Mouse (Mus musculus): Measurements from ENCODE around the gene Eno2. TPM values are rescaled to one million over a fixed set of nuclear protein-coding genes. Genes with fewer than 3 reads are reported as not detected.
"Not testable (repeated sequence)": the region's sequence is repeated elsewhere in the genome, so short reads cannot be mapped to it uniquely, and the experiment has no call there.

Eno2 gene
- polyA plus RNA-seq, 1 experiment from 2014 or later: 67.2 TPM

DNA sequence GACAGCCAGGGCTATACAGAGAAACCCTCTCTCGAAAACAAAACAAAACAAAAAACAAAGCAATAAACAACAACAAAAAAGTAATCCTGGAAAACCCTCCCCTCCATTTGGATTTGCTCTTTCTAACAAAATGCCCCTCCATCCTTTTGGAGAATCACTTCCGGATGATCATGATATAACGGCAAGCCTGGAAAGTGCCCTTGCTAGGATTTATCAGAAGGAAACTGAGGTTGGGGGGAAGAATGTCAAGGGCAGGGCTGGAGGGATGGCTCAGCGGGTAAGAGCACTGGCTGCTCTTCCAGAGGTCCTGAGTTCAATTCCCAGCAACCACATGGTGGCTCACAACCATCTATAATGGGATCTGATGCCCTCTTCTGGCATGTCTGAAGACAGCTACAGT is 34.2 kb upstream of the Eno2 start:
- not testable (repeated sequence) for H3K4me3 ChIP-seq; ATAC-seq (ENCODE audit: low read depth); H3K9ac ChIP-seq; H3K9me3 ChIP-seq; H3K27ac ChIP-seq (replicated peaks); H3K36me3 ChIP-seq; H3K4me2 ChIP-seq; H3K27me3 ChIP-seq
- H3K4me1 ChIP-seq (replicated peaks): peaks cover 23% of the 10 kb centered on the region
- WGBS: 95% methylated on average over 4 of the region's 4 CpGs

DNA sequence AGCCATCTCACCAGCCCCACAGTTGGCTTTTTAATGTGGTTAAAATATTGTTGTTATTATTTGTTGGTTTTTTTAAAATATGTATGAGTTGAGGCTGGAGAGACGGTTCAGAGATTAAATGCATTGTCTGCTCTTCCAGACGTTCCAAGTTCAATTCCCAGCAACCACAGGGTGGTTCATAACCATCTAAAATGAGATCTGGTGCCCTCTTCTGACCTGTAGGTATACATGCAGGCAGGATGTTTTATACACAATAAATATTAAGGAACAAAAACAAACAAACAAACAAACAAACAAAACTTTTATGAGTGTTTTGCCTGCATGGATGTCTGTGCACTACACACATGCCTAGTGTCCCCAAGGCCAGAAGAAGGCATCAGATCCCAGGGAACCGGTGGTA is 33.6 kb upstream of the Eno2 start:
- H3K9me3 ChIP-seq: no peaks in the 10 kb centered on the region

DNA sequence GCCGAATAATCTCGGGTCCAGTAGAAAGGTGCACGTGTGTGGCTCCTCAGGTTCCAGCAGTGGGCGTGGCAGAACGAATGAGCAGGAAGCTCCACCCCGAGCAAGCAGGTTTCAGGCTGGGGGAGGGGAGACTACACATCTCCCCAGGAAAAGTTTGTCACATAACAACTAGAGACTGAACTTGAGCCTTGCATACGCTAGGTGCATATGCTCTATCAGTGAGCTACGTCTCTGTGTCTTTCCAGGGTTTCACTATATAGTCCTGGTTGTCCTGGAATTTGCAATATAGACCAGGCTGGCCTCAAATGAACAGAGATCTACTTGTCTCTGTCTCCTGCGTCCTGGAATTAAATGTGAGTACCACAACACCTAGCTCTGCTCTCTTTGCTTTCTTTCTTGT is 32.9 kb upstream of the Eno2 start:
- 19% methylated on average over 6 of the region's 9 CpGs for WGBS
- not testable (repeated sequence) for H3K36me3 ChIP-seq, H3K9me3 ChIP-seq

More for the DNA sequence above, 33.6 kb upstream of the Eno2 start:
- Histone ChIP-seq H3K4me3 (no peak overlapping the region), H3K36me3 (no peaks in the 10 kb centered on the region), H3K27ac (replicated peaks) (no peak overlapping the region), H3K27me3 (no peaks in the 10 kb centered on the region), H3K4me2 (no peak overlapping the region), H3K4me1 (replicated peaks) (peaks cover 17% of the 10 kb centered on the region), H3K9ac (no peak overlapping the region)
- ATAC-seq (ENCODE audit: low read depth): no peak
- 75% methylated on average over 3 of the region's 3 CpGs for WGBS

DNA sequence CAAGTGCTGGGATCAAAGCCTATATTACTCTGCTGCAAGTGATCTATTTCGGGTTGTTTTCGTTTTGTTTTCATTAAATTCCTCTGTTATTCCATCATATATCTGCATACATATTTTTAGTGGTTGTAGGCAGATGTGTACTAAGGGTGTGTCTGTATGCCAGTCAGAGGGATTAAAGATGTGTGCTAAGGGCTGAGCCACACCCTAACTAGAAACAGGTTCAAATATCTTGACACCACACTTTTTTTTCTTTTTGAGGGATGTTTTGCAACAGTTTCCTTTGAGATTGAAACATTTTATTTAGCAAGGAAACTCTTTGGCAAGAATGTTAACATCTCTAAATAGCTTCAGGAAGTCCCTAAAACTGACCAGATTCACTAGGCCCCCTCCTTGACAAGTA is 26.7 kb upstream of the Eno2 start:
- H3K4me3 ChIP-seq: no peak overlapping the region
- no peak overlapping the region for H3K9ac ChIP-seq
- no peaks in the 10 kb centered on the region for H3K36me3 ChIP-seq
- no peaks in the 10 kb centered on the region for H3K4me1 ChIP-seq (replicated peaks)
- no peaks in the 10 kb centered on the region for H3K27me3 ChIP-seq
- H3K4me2 ChIP-seq: no peak overlapping the region
- no peaks in the 10 kb centered on the region for H3K9me3 ChIP-seq
- H3K27ac ChIP-seq (replicated peaks): no peak overlapping the region
- WGBS: 85% methylated on average over 2 of the region's 2 CpGs
- no peak for ATAC-seq (ENCODE audit: low read depth)

More for the DNA sequence above, 32.9 kb upstream of the Eno2 start:
- not testable (repeated sequence) for H3K27me3 ChIP-seq; H3K4me3 ChIP-seq; H3K27ac ChIP-seq (replicated peaks); H3K9ac ChIP-seq; ATAC-seq (ENCODE audit: low read depth)
- Histone ChIP-seq H3K4me2 (0 out of 2 replicates have a peak overlapping the region, but pooled peaks have one; percentile 20), H3K4me1 (replicated peaks) (peaks cover 16% of the 10 kb centered on the region; the same call in 1 of the 2 replicates)

DNA sequence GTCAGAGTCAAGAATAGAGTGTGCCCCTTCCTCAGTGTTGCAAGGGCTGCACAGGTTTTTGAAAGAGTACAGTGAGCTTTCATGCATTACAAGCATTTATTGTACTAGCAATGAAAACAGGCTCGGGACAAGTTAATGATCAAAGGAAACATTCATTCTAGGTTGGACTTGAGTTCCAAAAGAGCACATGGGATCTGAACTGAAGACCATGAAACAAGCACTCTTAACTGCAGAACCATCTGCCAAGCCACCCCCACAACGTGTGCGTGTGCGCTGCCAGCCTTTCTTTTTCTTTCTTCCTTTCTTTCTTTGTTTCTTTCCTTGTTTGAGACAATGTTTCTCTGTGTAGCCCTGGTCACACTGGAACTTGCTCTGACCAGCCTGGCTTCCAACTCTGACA is 26.3 kb upstream of the Eno2 start:
- no peak overlapping the region for H3K9ac ChIP-seq
- no peaks in the 10 kb centered on the region for H3K4me1 ChIP-seq (replicated peaks)
- ATAC-seq (ENCODE audit: low read depth): no peak
- H3K4me2 ChIP-seq: no peak overlapping the region
- 64% methylated on average over 4 of the region's 4 CpGs for WGBS
- no peaks in the 10 kb centered on the region for H3K27me3 ChIP-seq
- no peaks in the 10 kb centered on the region for H3K9me3 ChIP-seq
- H3K36me3 ChIP-seq: no peaks in the 10 kb centered on the region
- H3K27ac ChIP-seq (replicated peaks): no peak overlapping the region
- H3K4me3 ChIP-seq: no peak overlapping the region

DNA sequence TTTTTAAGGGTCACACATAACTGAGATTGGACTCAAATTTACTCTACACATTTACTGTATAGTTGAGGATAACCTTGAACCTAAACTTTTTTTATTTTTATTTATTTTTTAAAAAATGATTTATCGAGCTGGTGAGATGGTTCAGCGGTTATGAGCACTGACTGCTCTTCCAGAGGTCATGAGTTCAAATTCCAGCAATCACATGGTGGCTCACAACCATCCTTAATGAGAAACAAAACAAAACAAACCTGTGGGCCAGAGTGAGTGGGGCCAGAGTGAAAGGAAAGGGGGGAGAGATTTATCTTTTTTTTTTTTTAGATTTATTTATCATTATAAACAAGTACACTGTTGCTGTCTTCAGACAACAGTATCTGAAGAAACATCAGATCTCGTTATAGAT is 22.4 kb upstream of the Eno2 start:
- Histone ChIP-seq H3K4me3 (no peak overlapping the region), H3K36me3 (no peaks in the 10 kb centered on the region), H3K27ac (replicated peaks) (no peak overlapping the region), H3K4me2 (no peak overlapping the region), H3K27me3 (no peaks in the 10 kb centered on the region), H3K4me1 (replicated peaks) (no peaks in the 10 kb centered on the region), H3K9me3 (no peaks in the 10 kb centered on the region), H3K9ac (no peak overlapping the region)
- no peak for ATAC-seq (ENCODE audit: low read depth)
- 79% methylated on average over 3 of the region's 3 CpGs for WGBS

DNA sequence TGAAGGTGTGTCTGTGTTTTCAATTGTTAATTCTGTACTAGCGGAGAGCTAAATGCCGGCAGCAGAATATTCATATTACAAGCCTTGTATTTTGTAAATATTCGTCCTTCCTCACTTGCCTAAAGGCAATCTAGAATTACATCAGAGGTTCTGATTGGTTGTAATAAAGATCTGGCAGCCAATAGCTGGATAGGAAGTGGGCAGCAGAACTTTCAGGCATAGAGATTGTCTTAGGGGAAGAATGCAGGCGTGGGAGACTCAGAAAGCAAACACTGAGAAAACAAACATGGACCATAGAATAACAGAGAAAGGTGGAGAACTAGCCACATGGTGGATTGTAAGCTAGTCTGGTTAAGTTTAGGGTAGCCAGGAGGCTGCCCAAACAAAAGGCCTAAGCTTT is 20.6 kb upstream of the Eno2 start:
- Histone ChIP-seq H3K4me1 (replicated peaks) (no peaks in the 10 kb centered on the region), H3K9ac (no peak overlapping the region), H3K9me3 (no peaks in the 10 kb centered on the region), H3K4me2 (no peak overlapping the region), H3K27me3 (no peaks in the 10 kb centered on the region), H3K27ac (replicated peaks) (no peak overlapping the region), H3K4me3 (no peak overlapping the region), H3K36me3 (no peaks in the 10 kb centered on the region)
- no peak for ATAC-seq (ENCODE audit: low read depth)
- 78% methylated on average over 4 of the region's 4 CpGs for WGBS

DNA sequence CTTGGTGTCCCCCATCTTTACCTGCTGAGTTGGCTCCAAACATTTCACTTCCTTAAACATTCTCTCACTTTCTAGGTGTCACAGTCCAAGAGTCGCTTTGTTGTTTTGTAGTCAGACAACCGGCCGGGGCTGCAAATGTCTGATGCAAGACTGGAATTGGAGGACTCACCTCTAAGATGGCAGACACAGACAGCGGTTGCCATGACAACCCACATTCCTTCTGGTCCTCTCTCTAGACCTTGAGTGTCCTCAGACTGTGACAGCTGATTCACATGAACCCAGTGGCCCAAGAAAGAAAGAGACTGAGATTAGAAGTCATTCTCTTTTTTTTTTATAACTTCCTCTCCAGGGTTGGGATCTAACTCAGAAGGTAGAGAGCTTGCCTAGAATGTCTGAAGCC is 20.0 kb upstream of the Eno2 start:
- no peaks in the 10 kb centered on the region for H3K9me3 ChIP-seq
- H3K27ac ChIP-seq (replicated peaks): no peak overlapping the region
- H3K9ac ChIP-seq: no peak overlapping the region
- ATAC-seq (ENCODE audit: low read depth): no peak
- no peak overlapping the region for H3K4me2 ChIP-seq
- no peaks in the 10 kb centered on the region for H3K36me3 ChIP-seq
- 85% methylated on average over 4 of the region's 4 CpGs for WGBS
- no peaks in the 10 kb centered on the region for H3K27me3 ChIP-seq
- H3K4me3 ChIP-seq: no peak overlapping the region
- H3K4me1 ChIP-seq (replicated peaks): no peaks in the 10 kb centered on the region

DNA sequence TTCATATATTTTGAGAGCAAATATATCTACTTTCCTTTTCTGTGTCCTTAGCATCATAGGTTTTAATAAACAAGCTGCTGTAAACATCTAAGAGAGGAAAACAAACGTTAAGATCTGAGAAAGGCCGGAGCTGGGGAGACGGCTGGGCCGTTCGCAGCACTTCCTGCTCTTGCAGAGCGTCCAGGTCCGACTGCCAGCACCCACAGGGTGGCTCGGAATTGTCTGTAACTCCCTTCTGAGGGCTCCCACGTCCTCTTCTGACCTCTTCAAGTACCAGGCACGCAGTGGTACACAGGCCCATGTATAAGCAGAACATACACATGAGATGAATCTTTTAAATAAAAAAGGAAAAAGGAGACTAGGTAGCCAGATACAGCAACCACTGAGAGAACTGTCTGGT is 18.2 kb upstream of the Eno2 start:
- Histone ChIP-seq H3K4me1 (replicated peaks) (no peaks in the 10 kb centered on the region; the same call in 1 of the 2 replicates), H3K27ac (replicated peaks) (no peak overlapping the region), H3K9me3 (no peaks in the 10 kb centered on the region), H3K9ac (no peak overlapping the region), H3K4me2 (no peak overlapping the region), H3K4me3 (no peak overlapping the region), H3K36me3 (no peaks in the 10 kb centered on the region), H3K27me3 (no peaks in the 10 kb centered on the region)
- 81% methylated on average over 10 of the region's 10 CpGs for WGBS
- no peak for ATAC-seq (ENCODE audit: low read depth)

DNA sequence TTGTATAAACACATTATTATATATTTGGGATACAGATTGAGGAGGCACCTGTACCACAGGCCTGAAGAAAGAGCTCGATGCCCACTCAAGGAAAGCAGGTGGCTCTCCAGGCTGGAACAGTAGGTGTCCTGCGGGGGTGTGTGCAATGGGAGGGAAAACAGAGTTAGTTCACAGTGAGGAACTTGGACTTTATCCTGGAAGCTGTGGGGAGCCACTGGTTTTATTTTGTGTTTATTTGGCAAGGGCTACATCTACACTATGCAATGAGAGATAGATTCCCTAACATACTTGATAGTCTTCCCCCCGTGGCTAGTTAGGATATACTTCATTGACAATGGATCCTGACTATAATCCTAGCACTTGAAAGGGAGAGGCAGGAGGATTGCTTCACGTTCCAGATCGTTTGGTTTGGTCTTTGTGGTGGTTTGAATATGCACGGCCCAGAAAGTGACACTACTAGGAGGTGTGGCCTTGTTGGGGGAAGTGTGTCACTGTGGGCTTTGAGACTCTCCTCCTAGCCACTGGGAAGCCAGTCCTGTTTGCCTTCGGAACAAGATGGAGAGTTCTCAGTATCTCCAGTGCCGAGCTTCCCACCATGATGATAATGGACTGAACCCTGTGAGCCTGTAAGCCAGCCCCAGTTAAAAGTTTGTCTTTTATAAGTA is 17.4 kb upstream of the Eno2 start:
- 58% methylated on average over 8 of the region's 8 CpGs for WGBS
- Histone ChIP-seq H3K36me3 (no peaks in the 10 kb centered on the region), H3K27me3 (no peaks in the 10 kb centered on the region), H3K27ac (replicated peaks) (no peak overlapping the region), H3K4me2 (no peak overlapping the region), H3K9ac (no peak overlapping the region), H3K4me3 (no peak overlapping the region), H3K9me3 (no peaks in the 10 kb centered on the region), H3K4me1 (replicated peaks) (no peaks in the 10 kb centered on the region; the same call in 1 of the 2 replicates)
- no peak for ATAC-seq (ENCODE audit: low read depth)

DNA sequence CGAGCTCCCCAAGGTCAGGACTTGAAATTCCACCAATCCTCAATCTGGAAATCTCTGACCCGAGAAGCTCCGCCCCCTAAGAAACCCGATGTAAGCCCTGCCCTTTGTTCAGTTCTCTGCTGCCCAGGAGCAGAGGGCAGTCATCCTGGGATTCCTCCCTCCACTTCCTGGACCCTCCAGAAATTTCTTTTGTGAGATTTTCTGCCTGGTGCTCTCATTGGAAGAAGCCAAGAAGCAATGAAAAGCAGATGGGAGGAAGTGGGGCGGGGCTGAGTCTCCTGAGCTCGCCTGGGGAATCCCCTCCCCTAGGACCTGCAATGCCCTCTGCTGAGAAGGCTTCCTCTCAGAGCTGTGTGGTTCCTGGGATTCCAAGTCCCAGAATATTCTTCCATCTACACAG is 13.0 kb upstream of the Eno2 start:
- Histone ChIP-seq H3K27me3 (peaks cover 11% of the 10 kb centered on the region; the same call in 1 of the 2 replicates), H3K4me2 (0 out of 2 replicates have a peak overlapping the region, but pooled peaks have one; percentile 13), H3K9ac (no peak overlapping the region), H3K36me3 (no peaks in the 10 kb centered on the region), H3K4me3 (no peak overlapping the region; the same call in 1 of the 2 replicates), H3K9me3 (no peaks in the 10 kb centered on the region), H3K4me1 (replicated peaks) (peaks cover 17% of the 10 kb centered on the region), H3K27ac (replicated peaks) (no peak overlapping the region)
- 24% methylated on average over 6 of the region's 6 CpGs for WGBS
- no peak for ATAC-seq (ENCODE audit: low read depth)

DNA sequence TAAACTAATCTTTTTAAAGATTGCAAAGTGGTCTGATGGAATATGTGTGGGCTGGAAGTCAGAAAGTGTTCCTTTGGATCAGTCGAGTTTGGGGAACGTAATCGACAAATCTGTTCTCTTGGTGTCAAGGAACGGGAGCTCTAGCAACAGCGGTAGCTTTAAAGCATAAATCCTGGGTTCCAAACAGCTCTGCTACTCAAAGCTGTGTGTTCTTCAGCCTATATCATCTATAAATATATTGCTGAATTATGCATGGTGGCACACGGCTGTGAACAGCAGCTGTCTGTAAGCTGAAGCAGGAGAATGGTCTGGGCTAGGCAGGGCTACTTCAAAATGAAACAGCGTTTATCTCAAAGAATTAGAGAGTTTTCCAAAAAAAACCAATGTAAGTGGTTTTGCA is 11.4 kb upstream of the Eno2 start:
- no peak overlapping the region for H3K4me3 ChIP-seq
- no peaks in the 10 kb centered on the region for H3K36me3 ChIP-seq
- no peak overlapping the region for H3K27ac ChIP-seq (replicated peaks)
- no peak overlapping the region for H3K9ac ChIP-seq
- H3K9me3 ChIP-seq: no peaks in the 10 kb centered on the region
- H3K27me3 ChIP-seq: peaks cover 11% of the 10 kb centered on the region; the same call in 1 of the 2 replicates
- H3K4me2 ChIP-seq: no peak overlapping the region
- 88% methylated on average over 7 of the region's 7 CpGs for WGBS
- peaks cover 17% of the 10 kb centered on the region for H3K4me1 ChIP-seq (replicated peaks)
- ATAC-seq (ENCODE audit: low read depth): no peak

DNA sequence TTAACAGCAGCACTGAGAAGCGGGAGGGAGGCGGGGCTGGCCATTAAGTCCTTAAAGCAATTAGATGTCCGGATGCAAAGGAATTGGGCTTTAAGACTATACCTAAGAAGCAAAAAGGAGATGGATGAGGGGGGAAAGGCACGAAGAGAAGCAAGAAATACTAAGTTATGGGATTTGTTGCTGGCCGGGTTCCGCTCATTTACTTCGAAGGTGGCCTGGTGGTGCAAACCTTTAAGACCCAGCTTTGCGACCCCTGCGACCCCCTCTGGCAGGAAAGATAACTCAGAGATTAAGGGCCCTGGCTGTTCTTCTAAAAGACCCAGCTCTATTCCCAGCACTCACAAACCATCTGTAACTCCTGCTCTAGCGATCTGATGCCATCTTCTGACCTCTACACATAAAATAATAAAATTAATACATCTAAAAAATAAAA is 10.5 kb upstream of the Eno2 start:
- ATAC-seq (ENCODE audit: low read depth): peak; percentile 36; the same call in 1 of the 2 replicates
- WGBS: 3% methylated on average over 10 of the region's 10 CpGs

More for the DNA sequence above, 10.5 kb upstream of the Eno2 start:
- Histone ChIP-seq H3K4me1 (replicated peaks) (peaks cover 17% of the 10 kb centered on the region), H3K4me2 (peak overlapping the region; percentile 60), H3K4me3 (peak overlapping the region; percentile 35), H3K36me3 (no peaks in the 10 kb centered on the region), H3K9ac (peak overlapping the region; percentile 51), H3K27me3 (peaks cover 11% of the 10 kb centered on the region; the same call in 1 of the 2 replicates), H3K9me3 (no peaks in the 10 kb centered on the region), H3K27ac (replicated peaks) (no peak overlapping the region)

Data from neural tube, embryonic 13.5 days (tissue).